Mouse (Mus musculus) forebrain, embryonic 11.5 days (tissue): ENCODE results near the gene Gpr39. TPM values are rescaled to one million over a fixed set of nuclear protein-coding genes. Genes with fewer than 3 reads are reported as not detected.

Source experiments
- ATAC-seq: fragments of 200-750 bp; cut with Nextera tagmentation; replicated peaks from 2 replicates; pipeline ENCODE4 v1.8.0; 2017; ENCODE audit warnings: moderate TSS enrichment; ENCODE audit not compliant: low FRiP score
- DNase-seq: peaks from one replicate; pipeline ENCODE4 v3.0.0-alpha.2; 2017; ENCODE audit warnings: low spot score
- H3K27ac ChIP-seq: fragments of 300-500 bp; sonication (generic); 2 replicates; pipeline ENCODE4 v1.5.1; 2014; ENCODE audit warnings: low read depth, low read length
- H3K27me3 ChIP-seq: fragments of 300-500 bp; sonication (generic); 2 replicates; pipeline ENCODE4 v1.6.1; 2014; ENCODE audit warnings: mild to moderate bottlenecking, low read length, mixed read lengths; ENCODE audit not compliant: control insufficient read depth, insufficient read depth
- H3K36me3 ChIP-seq: fragments of 300-500 bp; sonication (generic); 2 replicates; pipeline ENCODE4 v1.6.1; 2014; ENCODE audit warnings: mild to moderate bottlenecking, low read length, moderate library complexity, mixed read lengths; ENCODE audit not compliant: control insufficient read depth, insufficient read depth
- H3K4me1 ChIP-seq: fragments of 300-500 bp; sonication (generic); replicated peaks from 2 replicates; pipeline ENCODE4 v1.6.1; 2014; ENCODE audit warnings: low read length, mixed read lengths; ENCODE audit not compliant: control insufficient read depth, insufficient read depth
- H3K4me2 ChIP-seq: fragments of 300-500 bp; sonication (generic); 2 replicates; pipeline ENCODE4 v1.6.1; 2014; ENCODE audit warnings: low read depth, mild to moderate bottlenecking, low read length, moderate library complexity, mixed read lengths; ENCODE audit not compliant: severe bottlenecking
- H3K4me3 ChIP-seq: fragments of 300-500 bp; sonication (generic); 2 replicates; pipeline ENCODE4 v1.5.1; 2014; ENCODE audit warnings: low read depth, low read length
- H3K9ac ChIP-seq: fragments of 300-500 bp; sonication (generic); 2 replicates; pipeline ENCODE4 v1.6.1; 2014; ENCODE audit warnings: low read length
- H3K9me3 ChIP-seq: fragments of 300-500 bp; sonication (generic); 2 replicates; pipeline ENCODE4 v1.6.1; 2016; ENCODE audit warnings: low read length, mixed read lengths; ENCODE audit not compliant: control insufficient read depth
- WGBS: fragments of 180-500 bp; shearing (Covaris S2); extraction: QIAGEN DNeasy Blood & Tissue Kit; methylation state at CpG from one replicate; pipeline ENCODE4 v1.1.7; 2014; 5-methylcytosine and 5-hydroxymethylcytosine counted together
- polyA plus RNA-seq: library from polyadenylated mRNA; unstranded; fragments of >200 nt; fragmentation: Nextera tagmentation; extraction: Ambion mirVana; gene quantifications from 2 replicates; pipeline ENCODE4 v1.2.1, GENCODE M21; 2014

The Gpr39 gene
- polyA plus RNA-seq, 1 experiment from 2014 or later, result not detected

GRCm38 (mm10) chr1:125660151-125660550 is 16.6 kb upstream of the Gpr39 start:
- WGBS, result 87% methylated on average over 4 of the region's 4 CpGs
- Histone ChIP-seq H3K27me3 (no peaks in the 10 kb centered on the region), H3K4me3 (no peak overlapping the region), H3K27ac (no peak overlapping the region), H3K36me3 (no peaks in the 10 kb centered on the region), H3K4me1 (no peaks in the 10 kb centered on the region), H3K9ac (no peak overlapping the region), H3K9me3 (no peaks in the 10 kb centered on the region), H3K4me2 (no peak overlapping the region)
- ATAC-seq, result no peak
- DNase-seq, result no peak

GRCm38 (mm10) chr1:125660901-125661300 is 15.9 kb upstream of the Gpr39 start:
- Histone ChIP-seq H3K27me3 (no peaks in the 10 kb centered on the region), H3K9ac (no peak overlapping the region), H3K9me3 (no peaks in the 10 kb centered on the region), H3K4me2 (no peak overlapping the region), H3K27ac (no peak overlapping the region), H3K36me3 (no peaks in the 10 kb centered on the region), H3K4me3 (no peak overlapping the region), H3K4me1 (no peaks in the 10 kb centered on the region)
- ATAC-seq (no peak), DNase-seq (no peak)
- WGBS, result 95% methylated on average over 4 of the region's 4 CpGs

GRCm38 (mm10) chr1:125662058-125662457 is 14.7 kb upstream of the Gpr39 start:
- no peak for DNase-seq
- Histone ChIP-seq H3K27me3 (no peaks in the 10 kb centered on the region), H3K4me2 (no peak overlapping the region), H3K36me3 (no peaks in the 10 kb centered on the region), H3K27ac (no peak overlapping the region), H3K4me1 (no peaks in the 10 kb centered on the region), H3K9me3 (no peaks in the 10 kb centered on the region), H3K9ac (no peak overlapping the region), H3K4me3 (no peak overlapping the region)
- WGBS, result 88% methylated on average over 2 of the region's 2 CpGs
- no peak for ATAC-seq

DNA sequence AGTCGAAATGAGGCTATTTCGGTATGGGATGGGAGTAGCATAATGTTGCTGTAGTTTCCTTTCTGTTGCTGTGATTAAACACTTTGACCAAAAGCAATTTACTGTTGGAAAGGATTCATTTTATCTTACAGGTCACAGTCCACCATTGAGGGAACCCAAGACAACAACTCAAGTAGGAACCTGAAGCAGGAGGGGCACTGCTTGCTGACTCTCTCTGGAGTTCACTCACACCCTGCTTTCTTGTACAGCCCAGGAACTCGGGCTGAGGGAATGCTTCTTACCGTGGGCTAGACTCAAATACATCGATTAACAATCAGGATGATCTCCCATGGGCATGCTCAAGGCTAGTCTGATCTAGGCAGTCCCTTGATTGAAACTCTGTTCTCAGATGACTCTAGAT is 14.1 kb upstream of the Gpr39 start:
- DNase-seq (no peak), ATAC-seq (no peak)
- Histone ChIP-seq H3K4me2 (no peak overlapping the region), H3K27me3 (no peaks in the 10 kb centered on the region), H3K4me1 (no peaks in the 10 kb centered on the region), H3K36me3 (no peaks in the 10 kb centered on the region), H3K4me3 (no peak overlapping the region), H3K9me3 (no peaks in the 10 kb centered on the region), H3K9ac (no peak overlapping the region), H3K27ac (no peak overlapping the region)
- WGBS, result 87% methylated on average over 5 of the region's 5 CpGs

- DNase-seq, result no peak
- WGBS, result 75% methylated on average over 4 of the region's 4 CpGs
- no peak for ATAC-seq
Measured at GRCm38 (mm10) chr1:125663104-125663503, 13.7 kb upstream of the Gpr39 start.

GRCm38 (mm10) chr1:125665127-125665637 is 11.6 kb upstream of the Gpr39 start:
- Histone ChIP-seq H3K4me3 (no peak overlapping the region), H3K4me2 (no peak overlapping the region), H3K36me3 (no peaks in the 10 kb centered on the region), H3K27ac (no peak overlapping the region), H3K27me3 (no peaks in the 10 kb centered on the region), H3K9ac (no peak overlapping the region), H3K4me1 (no peaks in the 10 kb centered on the region), H3K9me3 (no peaks in the 10 kb centered on the region)
- DNase-seq, result no peak
- ATAC-seq, result no peak
- WGBS, result 84% methylated on average over 5 of the region's 5 CpGs

More at GRCm38 (mm10) chr1:125663104-125663503, 13.7 kb upstream of the Gpr39 start:
- no peaks in the 10 kb centered on the region for H3K9me3 ChIP-seq
- no peak overlapping the region for H3K4me2 ChIP-seq
- H3K4me1 ChIP-seq, result no peaks in the 10 kb centered on the region
- no peaks in the 10 kb centered on the region for H3K36me3 ChIP-seq
- H3K4me3 ChIP-seq, result no peak overlapping the region
- no peaks in the 10 kb centered on the region for H3K27me3 ChIP-seq
- H3K27ac ChIP-seq, result no peak overlapping the region
- no peak overlapping the region for H3K9ac ChIP-seq

GRCm38 (mm10) chr1:125669035-125669434 is 7.8 kb upstream of the Gpr39 start:
- ATAC-seq, result no peak
- Histone ChIP-seq H3K4me2 (no peak overlapping the region), H3K27ac (no peak overlapping the region), H3K36me3 (no peaks in the 10 kb centered on the region), H3K9ac (no peak overlapping the region), H3K4me1 (no peaks in the 10 kb centered on the region), H3K4me3 (no peak overlapping the region), H3K27me3 (no peaks in the 10 kb centered on the region), H3K9me3 (no peaks in the 10 kb centered on the region)
- no peak for DNase-seq
- WGBS, result 86% methylated on average over 5 of the region's 5 CpGs

- H3K36me3 ChIP-seq, result no peaks in the 10 kb centered on the region
- H3K4me2 ChIP-seq, result no peak overlapping the region
- no peaks in the 10 kb centered on the region for H3K4me1 ChIP-seq
- H3K9me3 ChIP-seq, result no peaks in the 10 kb centered on the region
- no peak overlapping the region for H3K9ac ChIP-seq
- WGBS, result 83% methylated on average over 1 of the region's 1 CpGs
- no peak overlapping the region for H3K27ac ChIP-seq
- no peaks in the 10 kb centered on the region for H3K27me3 ChIP-seq
- ATAC-seq, result no peak
- H3K4me3 ChIP-seq, result no peak overlapping the region
- no peak for DNase-seq
Measured at GRCm38 (mm10) chr1:125675186-125675585, 1.6 kb upstream of the Gpr39 start.

- H3K27ac ChIP-seq, result no peak overlapping the region
- H3K27me3 ChIP-seq, result no peaks in the 10 kb centered on the region
- no peaks in the 10 kb centered on the region for H3K4me1 ChIP-seq
- H3K9ac ChIP-seq, result no peak overlapping the region
- no peak overlapping the region for H3K4me2 ChIP-seq
- DNase-seq (no peak), ATAC-seq (no peak)
- no peaks in the 10 kb centered on the region for H3K36me3 ChIP-seq
- H3K4me3 ChIP-seq, result no peak overlapping the region
- WGBS, result 93% methylated on average over 5 of the region's 5 CpGs
- no peaks in the 10 kb centered on the region for H3K9me3 ChIP-seq
Measured at GRCm38 (mm10) chr1:125677286-125677685, 491 bp downstream of the Gpr39 start.
